Mouse (Mus musculus): Measurements from ENCODE around the gene Rtbdn. TPM values are rescaled to one million over a fixed set of nuclear protein-coding genes. Genes with fewer than 3 reads are reported as not detected.

The Rtbdn gene
- total RNA-seq, 1 experiment from 2014 or later = not detected

- DNase-seq = no peak
Measured at GRCm38 (mm10) chr8:84963952-84964351, 17.2 kb downstream of the Rtbdn start.

GRCm38 (mm10) chr8:84965731-84966291 lies 19.0 kb downstream of the Rtbdn start:
- DNase-seq = peak; percentile 92

- no peak for DNase-seq
Measured at GRCm38 (mm10) chr8:84966603-84967002, 19.8 kb downstream of the Rtbdn start.

GRCm38 (mm10) chr8:84967532-84968304 lies 20.9 kb downstream of the Rtbdn start:
- no peak for DNase-seq

GRCm38 (mm10) chr8:84968650-84969049 lies 21.9 kb downstream of the Rtbdn start:
- no peak for DNase-seq

GRCm38 (mm10) chr8:84969241-84970134 lies 22.7 kb downstream of the Rtbdn start, which contains the start of the genes Gm49661, Prdx2 and Rnaseh2a:
TSS of gene Gm49661 (minus strand) at chr8:84969433.
TSS of gene Prdx2 (plus strand) at chr8:84969587.
TSS of gene Rnaseh2a (minus strand) at chr8:84969767.
- DNase-seq = peak; percentile 83

GRCm38 (mm10) chr8:84970135-84970790 lies 23.5 kb downstream of the Rtbdn start:
- no peak for DNase-seq

GRCm38 (mm10) chr8:84970913-84971312 lies 24.1 kb downstream of the Rtbdn start:
- no peak for DNase-seq

GRCm38 (mm10) chr8:84973079-84973478 lies 26.3 kb downstream of the Rtbdn start:
- DNase-seq = no peak

- DNase-seq = peak; percentile 81
Measured at GRCm38 (mm10) chr8:84973803-84974542, 27.2 kb downstream of the Rtbdn start.

- DNase-seq = no peak
Measured at GRCm38 (mm10) chr8:84974543-84975142, 27.9 kb downstream of the Rtbdn start.

- peak; percentile 56 for DNase-seq
Measured at GRCm38 (mm10) chr8:84975434-84975833, 28.6 kb downstream of the Rtbdn start.

GRCm38 (mm10) chr8:84976031-84976762 lies 29.4 kb downstream of the Rtbdn start:
- DNase-seq = peak; percentile 96

GRCm38 (mm10) chr8:84976763-84977434 lies 30.1 kb downstream of the Rtbdn start:
- no peak for DNase-seq

GRCm38 (mm10) chr8:84977435-84978247 lies 30.9 kb downstream of the Rtbdn start:
- peak; percentile 71 for DNase-seq

- peak; percentile 97 for DNase-seq
Measured at GRCm38 (mm10) chr8:84978248-84978940, 31.6 kb downstream of the Rtbdn start, which contains the start of gene Junb. TSS of gene Junb (minus strand) at chr8:84978718.

GRCm38 (mm10) chr8:84979599-84980421 lies 33.0 kb downstream of the Rtbdn start:
- DNase-seq = peak; percentile 92
